Mouse (Mus musculus): Measurements from ENCODE around the gene Pex7. TPM values are rescaled to one million over a fixed set of nuclear protein-coding genes. Genes with fewer than 3 reads are reported as not detected.

The Pex7 gene
- total RNA-seq, 1 experiment from 2014 or later: 57.8 TPM

Other genes starting within 250 kb of the Pex7 start
- 2.8 and 6.1 TPM in 2 replicates for gene Il20ra, start 195.1 kb downstream of the Pex7 start, total RNA-seq (2021)
- gene Slc35d3, start 56.2 kb downstream of the Pex7 start, total RNA-seq (2021): 9.5 and 16.5 TPM in 2 replicates
- gene Map3k5, start 26.8 kb upstream of the Pex7 start, total RNA-seq (2021): 20.3 and 22.9 TPM in 2 replicates
- gene Map7, start 240.8 kb upstream of the Pex7 start, total RNA-seq (2021): 20.0 and 23.4 TPM in 2 replicates

All from adrenal gland, postnatal 25 days (tissue).